Mouse (Mus musculus) ES-E14 (cell line): ENCODE measurements at regions not wholly inside any gene's neighbourhood (a gene's known extent, or its start where the extent isn't known, plus 50 kb on each side); places are given as distances from the start of the nearest gene placed in this dataset.

Experiments used
- CHD2 ChIP-seq: IDR thresholded peaks from 2 replicates; pipeline ENCODE4 v1.6.1; 2014; ENCODE audit warnings: mild to moderate bottlenecking, low read depth, low read length, inconsistent platforms
- HCFC1 ChIP-seq: IDR thresholded peaks from 2 replicates; pipeline ENCODE4 v1.6.1; 2012; ENCODE audit warnings: low read length, inconsistent platforms, borderline replicate concordance; ENCODE audit not compliant: insufficient read depth
- MAFK ChIP-seq: IDR thresholded peaks from 2 replicates; pipeline ENCODE4 v1.6.1; 2014; ENCODE audit warnings: mild to moderate bottlenecking, low read depth, low read length, inconsistent platforms; ENCODE audit not compliant: insufficient read depth
- ZC3H11A ChIP-seq: IDR thresholded peaks from 2 replicates; pipeline ENCODE4 v1.6.1; 2012; ENCODE audit warnings: low read depth, mild to moderate bottlenecking, inconsistent platforms, low read length, borderline replicate concordance
- ZNF384 ChIP-seq: IDR thresholded peaks from 2 replicates; pipeline ENCODE4 v1.6.1; 2012; ENCODE audit warnings: low read depth, low read length, inconsistent platforms

GRCm38 (mm10) chr7:111417735-111418134, 334.9 kb upstream of the Eif4g2 start:
- TF ChIP-seq MAFK: no peak
- TF ChIP-seq ZC3H11A: no peak
- no peak for TF ChIP-seq CHD2
- no peak for TF ChIP-seq ZNF384
- TF ChIP-seq HCFC1: no peak
